Mouse (Mus musculus) bone marrow macrophage, adult 2 months (primary cell): ENCODE data around the gene Nutm1. TPM values are rescaled to one million over a fixed set of nuclear protein-coding genes. Genes with fewer than 3 reads are reported as not detected.

Experiments used
- H3K27ac ChIP-seq: 2 replicates; pipeline ENCODE4 v1.5.1; 2012; ENCODE audit warnings: low read depth, low read length; ENCODE audit not compliant: insufficient read depth
- H3K4me1 ChIP-seq: 2 replicates; pipeline ENCODE4 v1.6.1; 2012; ENCODE audit warnings: low read length; ENCODE audit not compliant: control insufficient read depth, insufficient read depth
- H3K4me3 ChIP-seq: 2 replicates; pipeline ENCODE4 v1.5.1; 2012; ENCODE audit warnings: mild to moderate bottlenecking, low read length, moderate library complexity; ENCODE audit not compliant: insufficient read depth
- CTCF ChIP-seq: IDR thresholded peaks from 2 replicates; pipeline ENCODE4 v1.5.1; 2012; ENCODE audit warnings: low read depth, mild to moderate bottlenecking, low read length, moderate library complexity
- POLR2A ChIP-seq: IDR thresholded peaks from 2 replicates; pipeline ENCODE4 v1.6.1; 2012; ENCODE audit warnings: mild to moderate bottlenecking, low read depth, low read length, borderline replicate concordance
- polyA plus RNA-seq: library from polyadenylated mRNA; stranded (reverse); fragments of >200 nt; gene quantifications from 2 replicates; pipeline ENCODE4 v1.2.4, GENCODE M21; 2012; ENCODE audit not compliant: missing spikeins, insufficient read depth, insufficient read length

The Nutm1 gene
- polyA plus RNA-seq, 1 experiment = not detected

DNA sequence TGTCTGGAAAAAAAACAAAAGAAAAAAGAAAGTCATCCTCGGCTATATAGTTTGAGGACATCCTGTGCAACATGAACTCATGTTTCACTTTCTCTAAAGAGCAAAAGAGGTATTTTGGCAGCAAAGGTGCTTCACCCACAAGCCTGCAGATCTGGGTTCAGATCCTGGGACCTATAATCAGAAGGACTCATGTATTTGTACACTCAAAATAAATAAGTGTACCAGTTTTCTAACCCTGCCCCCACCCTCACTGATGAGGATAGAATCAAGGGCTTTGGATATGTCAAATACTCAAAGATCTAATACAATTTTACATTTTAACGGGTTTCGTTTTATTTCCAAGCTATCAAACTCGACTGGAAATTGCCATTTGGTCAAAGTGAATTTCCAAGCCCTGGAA lies 5.3 kb upstream of the Nutm1 start:
- Histone ChIP-seq H3K4me3 (no peak overlapping the region), H3K27ac (no peak overlapping the region), H3K4me1 (peaks cover 11% of the 10 kb centered on the region; the same call in 1 of the 2 replicates)
- TF ChIP-seq CTCF (no peak), POLR2A (no peak)

DNA sequence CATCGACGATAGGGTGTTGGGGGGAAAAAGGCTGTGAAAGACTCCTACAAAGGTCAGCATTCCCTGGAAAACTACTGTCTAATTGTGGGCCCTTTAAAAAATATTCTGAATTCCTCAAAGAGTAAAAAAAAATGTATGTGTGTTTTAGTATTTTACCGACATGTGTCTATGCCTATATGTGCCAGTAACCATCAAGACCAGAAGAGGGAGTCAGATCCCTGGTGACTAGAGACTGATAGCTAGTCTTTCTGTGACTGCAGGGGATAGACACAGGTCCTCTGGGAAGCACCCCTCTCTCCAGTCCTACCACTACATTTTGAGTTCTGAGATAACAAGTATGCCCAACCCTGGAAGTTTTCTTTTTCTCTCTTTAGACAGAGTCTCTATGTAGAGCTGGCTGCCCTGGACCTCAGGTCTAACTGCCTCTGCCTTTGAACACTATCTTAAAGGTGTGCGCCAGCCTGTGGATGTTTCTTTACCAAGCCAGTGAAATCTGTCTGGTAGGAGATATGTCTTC lies 3.7 kb upstream of the Nutm1 start:
- peak overlapping the region; percentile 85 for H3K4me3 ChIP-seq
- TF ChIP-seq CTCF (no peak), POLR2A (no peak)
- H3K27ac ChIP-seq = no peak overlapping the region
- H3K4me1 ChIP-seq = peaks cover 12% of the 10 kb centered on the region

DNA sequence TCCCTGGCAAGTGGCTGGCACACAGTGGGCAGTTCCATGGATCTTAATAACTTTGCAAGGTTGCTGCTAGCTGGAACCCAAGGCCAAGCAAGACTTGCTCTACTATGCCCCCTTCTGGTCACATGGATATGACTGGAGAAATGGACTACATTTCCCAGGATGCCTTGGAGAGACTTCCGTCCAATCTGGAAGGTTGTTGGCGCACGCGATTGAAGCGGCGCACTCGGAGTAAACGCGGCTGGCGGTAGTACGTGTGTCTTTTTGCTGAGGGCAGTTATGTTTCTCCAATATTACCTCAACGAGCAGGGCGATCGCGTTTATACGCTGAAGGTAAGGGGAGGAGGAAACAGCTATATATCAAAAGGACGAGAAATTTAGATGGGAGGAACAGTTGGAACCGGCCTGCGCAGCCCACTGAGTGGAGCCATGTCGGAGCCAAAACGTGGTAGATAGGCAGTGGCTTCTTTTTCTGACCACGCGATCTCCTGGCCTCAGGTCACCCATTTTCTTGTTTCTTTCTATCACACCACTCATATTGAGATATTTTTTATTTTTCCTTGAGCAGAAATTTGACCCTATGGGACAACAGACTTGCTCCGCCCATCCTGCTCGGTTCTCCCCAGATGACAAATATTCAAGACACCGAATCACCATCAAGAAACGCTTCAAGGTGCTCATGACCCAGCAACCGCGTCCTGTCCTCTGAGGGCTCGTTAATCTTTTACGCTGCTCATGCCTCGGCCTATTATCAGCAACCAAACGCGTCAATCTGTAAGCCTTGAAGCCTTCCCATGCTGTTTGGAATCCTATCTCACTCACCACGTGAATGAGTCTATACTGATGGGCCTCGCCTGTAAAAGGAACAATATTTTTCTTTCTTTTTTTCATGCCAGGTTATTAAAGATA lies 2.9 kb upstream of the Nutm1 start, which contains the start of gene Nop10:
Gene Nop10, plus strand, starts transcription at position 179 of the 906 bp plus-strand sequence.
- peak; percentile 82 for TF ChIP-seq CTCF
- 0 out of 2 replicates have a peak, but pooled peaks have one; percentile 29 for TF ChIP-seq POLR2A
- Histone ChIP-seq H3K4me1 (peaks cover 16% of the 10 kb centered on the region), H3K27ac (peak within 1 kb of the TSS; percentile 51), H3K4me3 (peak within 1 kb of the TSS; percentile 85)

DNA sequence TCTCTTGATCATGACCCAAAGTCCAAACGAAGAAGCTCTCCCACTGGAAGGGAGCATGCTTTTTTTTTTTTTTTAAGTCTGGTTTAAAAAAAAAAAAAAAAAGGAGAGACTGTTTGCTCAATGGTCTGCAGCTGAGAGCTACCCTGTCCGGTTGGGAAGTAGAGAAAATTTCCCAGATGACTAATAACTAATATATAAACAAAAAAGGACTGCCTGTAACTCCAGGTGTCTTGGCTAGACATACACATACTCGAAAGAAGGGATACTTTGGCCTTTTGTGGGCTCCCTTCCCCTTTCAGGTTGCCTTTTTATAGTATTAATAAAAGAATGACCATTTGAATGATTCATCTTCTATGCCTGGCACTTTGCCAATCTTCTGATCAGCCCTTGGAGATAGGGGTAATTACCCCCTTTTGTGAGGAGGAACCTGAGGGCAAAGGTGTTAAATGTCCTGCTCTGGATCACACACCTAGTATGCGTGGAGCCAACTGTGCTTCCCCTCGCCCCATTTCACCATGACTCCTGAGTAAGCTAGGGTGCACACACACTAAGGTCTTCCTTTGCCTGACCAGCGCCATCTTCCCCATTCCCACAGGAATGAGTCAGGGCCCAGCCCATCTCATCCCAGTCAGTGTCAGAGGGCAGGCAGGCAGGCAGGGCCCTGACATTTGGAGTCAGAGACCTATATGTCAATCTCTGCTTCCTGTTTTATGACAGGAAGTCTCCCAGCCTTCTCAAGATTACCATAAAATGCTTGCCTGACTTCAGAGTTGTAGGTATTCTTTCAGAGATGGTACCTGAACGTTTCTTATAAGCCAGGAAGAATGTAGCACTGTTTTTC lies 4.2 kb downstream of the Nutm1 start:
- Histone ChIP-seq H3K4me3 (no peak overlapping the region), H3K27ac (no peak overlapping the region), H3K4me1 (peaks cover 33% of the 10 kb centered on the region)
- TF ChIP-seq POLR2A (no peak), CTCF (no peak)

DNA sequence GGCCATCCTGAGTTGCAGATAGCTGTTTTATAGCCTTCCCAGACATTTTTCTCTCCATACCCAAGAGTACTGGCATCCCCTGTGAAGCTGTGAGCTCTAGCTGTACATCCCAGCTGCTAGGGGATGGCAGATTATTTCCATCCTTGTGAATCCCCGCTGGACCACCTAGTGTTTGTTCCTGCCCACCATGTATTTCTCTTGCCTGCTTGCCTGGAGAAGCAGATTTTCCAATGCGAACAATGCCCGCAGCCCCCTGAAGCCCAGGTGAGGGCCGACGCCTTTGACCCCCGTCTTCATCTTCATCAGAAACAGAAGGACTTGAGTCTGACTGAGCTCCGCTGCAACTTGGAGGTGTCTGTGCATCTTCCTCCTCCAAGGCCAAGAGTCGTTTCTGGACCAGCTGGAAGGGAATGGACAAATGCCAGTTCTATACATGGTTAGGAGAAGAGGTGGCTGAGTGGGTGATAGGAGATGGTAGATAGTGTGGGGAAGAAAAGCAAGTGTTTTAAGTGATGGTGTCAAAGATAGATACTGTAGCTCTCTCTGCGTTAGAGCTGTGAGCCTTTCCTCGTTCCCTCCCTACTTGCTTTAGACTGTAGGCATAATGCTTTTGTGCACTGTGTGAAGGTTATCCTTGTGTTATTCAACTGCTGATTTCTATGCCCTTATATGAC lies 9.2 kb downstream of the Nutm1 start:
- no peak for TF ChIP-seq POLR2A
- Histone ChIP-seq H3K27ac (no peak overlapping the region), H3K4me3 (no peak overlapping the region), H3K4me1 (peaks cover 8% of the 10 kb centered on the region)

DNA sequence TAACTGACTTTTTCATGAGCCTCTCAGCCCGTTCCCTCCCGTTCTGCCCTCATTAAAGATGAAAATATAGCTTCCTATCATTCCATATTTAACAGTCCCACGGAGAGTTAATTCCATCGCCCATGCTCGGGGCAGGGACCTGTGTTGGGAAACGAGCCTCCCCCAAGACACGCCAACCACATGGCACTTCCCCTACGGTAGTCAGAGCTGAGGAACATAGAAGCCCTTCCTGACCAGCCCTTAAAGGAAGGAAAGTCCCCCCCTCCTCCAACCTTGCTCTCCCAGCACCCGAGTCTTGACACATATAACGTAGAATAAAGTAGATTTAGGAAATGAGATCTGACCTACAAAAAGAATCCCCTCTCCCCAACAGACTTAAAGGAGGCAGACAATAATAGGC lies 11.8 kb downstream of the Nutm1 start:
- no peaks in the 10 kb centered on the region for H3K4me1 ChIP-seq
- H3K4me3 ChIP-seq = no peak overlapping the region
- TF ChIP-seq CTCF (no peak), POLR2A (no peak)
- no peak overlapping the region for H3K27ac ChIP-seq

DNA sequence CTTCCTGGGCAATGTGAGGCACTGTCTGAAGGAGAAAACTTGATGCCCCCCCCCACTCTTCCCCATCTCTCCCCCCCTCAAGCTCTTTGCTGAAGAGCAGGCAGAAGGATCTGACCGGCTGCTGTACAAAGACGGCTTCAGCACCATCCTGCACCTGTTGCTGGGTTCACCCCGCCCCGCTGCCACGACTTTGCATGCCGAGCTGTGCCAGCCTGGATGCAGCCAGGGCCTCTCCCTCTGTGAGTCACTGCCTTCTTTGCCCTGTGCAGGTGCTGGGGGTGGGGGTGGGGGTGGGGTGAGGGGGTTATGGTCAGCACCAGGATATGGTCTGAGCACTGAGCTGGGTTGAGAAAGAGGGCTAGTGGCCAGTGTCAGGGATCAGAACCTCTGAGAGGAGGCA lies 12.9 kb downstream of the Nutm1 start:
- H3K4me1 ChIP-seq = no peaks in the 10 kb centered on the region
- no peak overlapping the region for H3K27ac ChIP-seq
- no peak overlapping the region for H3K4me3 ChIP-seq
- TF ChIP-seq CTCF (no peak), POLR2A (no peak)

DNA sequence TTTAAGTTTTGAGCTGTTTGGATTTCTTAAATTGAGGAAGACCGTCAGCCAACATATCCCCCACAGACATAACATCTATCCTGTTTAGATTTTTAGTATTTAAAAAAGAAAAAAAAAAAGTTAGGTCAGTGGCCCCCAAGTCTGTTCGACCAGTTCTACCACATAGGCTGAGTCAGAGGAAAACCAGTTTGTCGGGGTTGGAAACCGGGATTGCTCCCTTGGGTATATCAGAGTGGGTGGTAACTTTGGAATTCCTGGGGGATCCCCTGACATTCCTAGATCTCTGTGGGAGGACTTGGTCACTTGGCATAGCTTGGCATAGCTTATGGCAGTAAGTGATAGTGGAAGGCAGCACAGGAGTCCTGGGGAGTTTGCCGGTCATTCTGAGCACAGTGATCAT lies 13.8 kb downstream of the Nutm1 start:
- no peak for TF ChIP-seq POLR2A
- TF ChIP-seq CTCF = no peak
- Histone ChIP-seq H3K4me3 (no peak overlapping the region), H3K27ac (no peak overlapping the region), H3K4me1 (0 out of 2 replicates have a peak, but pooled peaks cover 3% of the 10 kb centered on the region)

DNA sequence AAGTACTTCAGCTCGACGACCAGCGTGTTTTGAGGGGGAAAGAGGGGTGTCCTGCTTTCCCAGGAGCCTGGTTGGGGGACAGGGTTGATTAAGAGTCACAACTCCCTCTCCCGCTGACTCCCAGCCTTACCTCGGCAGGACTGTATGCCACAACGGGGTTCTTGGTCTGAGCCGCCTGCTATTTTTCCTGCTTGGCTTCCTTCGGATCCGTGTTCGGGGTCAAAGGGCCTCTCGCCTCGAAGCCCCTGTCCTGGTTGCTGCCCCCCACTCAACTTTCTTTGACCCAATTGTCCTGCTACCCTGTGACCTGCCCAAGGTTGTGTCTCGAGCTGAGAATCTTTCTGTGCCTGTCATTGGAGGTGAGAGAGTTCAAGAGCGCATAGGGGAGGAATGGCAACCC lies 17.3 kb downstream of the Nutm1 start:
- H3K27ac ChIP-seq = no peak overlapping the region
- no peak for TF ChIP-seq POLR2A

More for the DNA sequence above, 17.3 kb downstream of the Nutm1 start:
- Histone ChIP-seq H3K4me3 (no peak overlapping the region), H3K4me1 (peaks cover 10% of the 10 kb centered on the region)
